Mouse (Mus musculus) layer of hippocampus, adult 9-10 months (tissue): ENCODE measurements around the gene Trim62.

Source experiments
- DNase-seq: peaks from one replicate; pipeline ENCODE4 v3.0.0; 2022; ENCODE audit warnings: low spot score

The Trim62 gene

DNA sequence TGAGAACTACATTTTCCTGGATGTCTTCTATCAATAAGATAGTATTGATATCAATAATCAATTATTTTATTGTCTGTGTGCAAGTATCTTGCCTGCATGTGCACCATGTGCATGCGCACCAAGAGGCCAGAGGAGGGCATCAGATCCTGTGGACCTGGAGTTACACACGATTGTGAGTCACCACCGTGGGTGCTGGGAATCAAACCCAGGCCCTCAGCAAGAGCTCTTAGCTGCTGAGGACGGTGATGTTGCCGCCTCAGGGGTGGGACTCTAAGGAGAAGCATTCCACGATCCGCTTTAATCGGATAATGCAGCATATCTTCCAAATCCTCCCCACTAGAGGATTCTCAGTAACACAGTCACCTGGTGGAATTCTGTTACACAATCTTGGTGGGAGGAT is 2.2 kb downstream of the Trim62 start:
- DNase-seq: no peak

DNA sequence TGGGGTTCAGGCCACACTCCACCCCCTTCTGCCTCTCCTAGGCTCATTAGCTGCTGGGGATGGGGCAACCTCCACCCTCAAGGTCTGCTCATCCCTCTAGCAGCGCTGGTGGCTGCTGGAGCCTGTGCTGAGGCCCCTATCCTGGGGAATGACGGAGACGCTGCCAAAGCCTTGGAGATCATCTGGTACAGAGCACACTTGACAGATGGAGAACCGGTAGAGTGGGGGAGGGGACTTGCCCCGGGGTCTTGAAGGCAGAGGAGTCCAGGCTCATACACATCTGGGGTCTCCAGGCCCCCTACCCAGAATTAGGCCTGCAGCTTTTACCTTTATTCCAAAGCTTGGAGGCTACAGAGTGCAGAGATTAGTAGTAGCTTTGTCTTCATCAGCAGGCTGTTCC is 3.2 kb downstream of the Trim62 start:
- no peak for DNase-seq

DNA sequence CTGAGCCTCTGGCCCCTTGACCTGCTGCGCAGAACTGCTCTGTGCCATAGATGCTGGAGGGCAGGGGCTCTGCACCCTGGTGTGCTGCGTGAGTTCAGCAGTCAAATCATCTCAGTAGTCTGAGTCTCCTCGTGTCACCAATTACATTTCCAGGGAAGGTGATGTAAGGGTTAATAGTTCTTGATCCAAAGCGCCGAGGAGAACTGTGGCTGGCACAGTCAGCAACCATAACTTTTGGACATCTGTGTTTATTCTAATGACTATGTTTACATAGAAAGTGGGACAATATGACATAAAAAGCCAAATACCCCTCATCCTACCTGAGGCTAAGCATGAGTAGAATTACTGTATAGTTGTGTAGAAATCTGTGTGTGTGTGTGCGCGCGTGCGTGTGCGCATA is 3.6 kb downstream of the Trim62 start:
- DNase-seq: no peak

GRCm38 (mm10) chr4:128887641-128888091 is 4.3 kb downstream of the Trim62 start:
- no peak for DNase-seq

DNA sequence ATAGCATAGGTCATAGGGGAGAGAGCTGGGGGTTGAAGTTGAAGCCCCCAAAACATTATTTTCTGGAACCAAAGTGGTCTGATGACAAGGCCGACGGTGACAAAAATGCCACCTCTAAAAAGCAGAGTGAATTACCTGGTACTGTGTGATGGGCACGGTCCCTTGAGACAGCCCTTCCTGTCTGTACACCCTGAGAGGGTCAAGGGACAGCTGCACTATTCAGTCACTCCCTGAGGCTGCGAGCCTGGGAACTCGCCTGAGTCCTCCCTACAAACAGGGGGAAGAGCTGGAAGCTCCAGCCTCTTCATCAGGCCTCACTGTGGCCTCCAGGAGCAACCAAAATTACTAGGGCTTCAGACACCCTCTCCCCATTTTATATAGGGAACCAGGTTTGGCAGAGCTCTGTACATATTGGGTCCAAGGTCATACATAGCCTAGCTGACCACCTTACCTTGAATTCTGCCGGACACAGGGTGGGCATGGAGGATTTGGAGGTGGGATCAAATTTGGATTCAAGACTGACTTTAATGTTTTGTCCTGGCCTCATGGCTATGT is 5.1 kb downstream of the Trim62 start:
- DNase-seq: no peak

DNA sequence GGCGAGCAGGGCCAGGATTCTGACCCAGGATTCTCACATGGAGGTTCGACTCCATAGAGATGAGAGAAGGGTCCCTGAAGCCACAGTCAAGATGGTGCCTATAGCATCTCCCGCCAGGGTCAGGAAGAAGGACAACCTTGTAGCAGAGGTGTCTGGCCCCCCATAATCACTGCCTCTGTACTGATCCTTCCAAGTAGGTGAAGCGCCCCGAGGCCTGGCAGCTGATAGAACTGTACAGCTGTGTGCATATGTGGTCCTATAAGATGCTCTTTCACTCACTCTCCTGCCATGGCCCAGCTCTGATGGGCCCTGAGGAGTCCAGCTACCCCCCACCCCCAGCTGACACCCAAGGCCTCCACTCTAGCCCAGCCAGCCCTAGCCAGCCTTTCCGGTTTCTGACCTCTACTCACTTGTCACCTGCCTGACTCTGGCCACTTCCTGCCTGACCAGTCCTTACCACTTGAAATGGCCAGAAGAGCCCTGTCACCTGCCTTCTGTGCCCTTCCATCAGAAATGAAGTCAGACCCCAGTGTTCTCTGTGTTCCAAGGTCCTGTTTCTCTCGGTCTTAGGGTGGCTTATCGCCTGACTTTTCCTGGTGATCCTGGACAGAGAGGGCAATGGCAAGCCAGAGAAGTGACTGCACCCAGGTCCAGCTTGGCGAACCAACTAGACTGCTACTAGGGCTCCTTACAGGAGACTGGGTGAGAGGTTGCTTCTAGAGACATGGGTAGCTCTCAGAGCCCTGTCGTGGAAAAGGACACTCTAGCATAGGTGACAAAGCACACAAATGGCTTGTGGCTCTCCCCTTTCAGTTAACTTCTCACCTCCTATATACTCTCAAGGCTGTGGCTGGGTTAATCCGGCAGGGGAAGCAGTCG is 6.6 kb downstream of the Trim62 start:
- no peak for DNase-seq

DNA sequence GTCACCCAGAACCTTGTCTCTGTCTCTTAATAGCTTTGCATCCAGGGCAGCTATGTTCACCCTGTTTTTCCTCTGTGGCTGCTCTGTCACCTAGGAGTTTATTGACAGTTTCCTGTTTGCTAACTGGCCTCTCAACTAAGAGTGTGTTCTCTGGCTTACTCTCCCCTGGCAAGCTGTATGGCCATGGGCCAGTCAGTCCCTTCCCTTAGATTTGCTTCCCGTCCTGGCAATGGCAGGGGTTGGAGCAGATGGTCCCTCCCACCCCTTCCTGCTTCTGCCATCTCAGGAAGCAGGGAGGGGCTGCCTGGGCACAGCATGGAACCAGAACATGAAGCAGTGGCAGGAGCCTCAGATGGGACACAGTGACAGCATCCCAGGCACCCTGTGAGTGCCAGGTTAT is 7.8 kb downstream of the Trim62 start:
- DNase-seq: peak; percentile 32

DNA sequence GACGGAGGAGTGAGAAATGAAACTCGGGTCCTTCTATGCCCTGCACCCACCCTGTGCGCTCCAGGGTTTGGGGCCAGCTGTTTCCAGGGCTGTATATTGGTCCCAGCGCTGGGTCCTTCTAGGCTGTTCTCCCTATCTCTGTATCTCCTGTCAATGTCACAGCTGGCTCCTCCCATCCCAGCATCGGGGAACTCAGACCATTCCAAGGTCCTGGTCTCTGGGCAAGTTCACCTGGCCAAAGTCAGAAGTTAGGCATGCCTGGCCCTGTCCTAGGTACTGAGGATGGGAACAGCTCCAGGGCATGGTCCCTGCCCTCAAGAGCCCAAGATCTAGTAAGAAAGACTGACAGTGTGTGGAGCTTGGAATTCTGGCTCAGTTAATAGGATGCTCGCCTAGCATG is 8.4 kb downstream of the Trim62 start:
- DNase-seq: no peak

- no peak for DNase-seq
These were observed 8.8 kb downstream of the Trim62 start for GRCm38 (mm10) chr4:128892188-128892587.

GRCm38 (mm10) chr4:128894112-128894511 is 10.7 kb downstream of the Trim62 start:
- no peak for DNase-seq

- DNase-seq: no peak
These were observed 12.5 kb downstream of the Trim62 start for GRCm38 (mm10) chr4:128895841-128896240.

- no peak for DNase-seq
These were observed 13.3 kb downstream of the Trim62 start for GRCm38 (mm10) chr4:128896667-128897066.

DNA sequence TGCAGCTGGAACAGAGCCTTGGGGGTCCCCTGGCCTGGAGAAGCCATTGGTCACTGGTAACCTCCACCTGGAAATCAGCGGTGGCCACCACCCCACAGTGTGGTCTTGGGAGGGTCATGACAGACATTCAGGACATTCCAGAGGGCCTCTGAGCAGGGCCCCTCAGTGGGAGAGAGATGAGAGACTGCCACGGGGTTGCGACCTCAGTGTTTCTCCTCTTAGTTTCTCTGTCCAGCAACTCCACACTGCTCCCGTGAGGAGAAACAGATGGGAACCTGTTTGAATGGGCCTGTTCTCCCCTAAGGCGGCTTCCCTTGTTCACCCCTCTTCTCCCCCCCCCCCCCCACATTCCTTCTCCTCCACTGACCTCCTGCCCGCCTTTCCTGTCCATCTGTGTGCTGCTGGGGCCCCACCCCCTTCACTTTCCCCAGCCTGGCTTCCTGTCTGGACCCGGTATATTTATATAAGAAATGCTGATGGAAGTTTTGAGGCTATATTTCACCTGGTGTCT is 14.6 kb downstream of the Trim62 start:
- no peak for DNase-seq

DNA sequence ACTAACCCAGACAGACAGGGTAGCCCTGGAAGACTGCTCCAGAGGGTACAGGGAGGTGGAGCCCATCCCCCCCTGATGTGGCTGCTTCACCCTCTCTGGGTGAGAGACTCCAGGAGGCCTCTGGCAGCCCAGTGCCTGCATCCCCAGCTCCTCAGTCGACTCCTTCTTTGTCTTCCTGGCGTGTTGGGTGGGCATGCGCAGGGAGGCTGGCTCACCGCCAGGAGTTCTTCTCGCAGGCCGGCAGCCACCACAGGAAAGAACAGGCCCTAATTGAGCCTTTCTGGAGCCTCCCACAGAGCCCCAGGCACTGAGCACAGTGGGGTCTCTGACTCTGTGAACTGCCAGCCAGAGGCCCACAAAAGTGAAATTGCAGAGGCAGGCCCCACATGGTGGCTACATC is 16.0 kb downstream of the Trim62 start:
- no peak for DNase-seq

- DNase-seq: no peak
These were observed 17.1 kb downstream of the Trim62 start for GRCm38 (mm10) chr4:128900484-128900883.

- no peak for DNase-seq
These were observed 19.0 kb downstream of the Trim62 start for GRCm38 (mm10) chr4:128902390-128902789.

GRCm38 (mm10) chr4:128904035-128904800 is 20.8 kb downstream of the Trim62 start:
- no peak for DNase-seq

GRCm38 (mm10) chr4:128905251-128905650 is 21.9 kb downstream of the Trim62 start:
- DNase-seq: no peak

DNA sequence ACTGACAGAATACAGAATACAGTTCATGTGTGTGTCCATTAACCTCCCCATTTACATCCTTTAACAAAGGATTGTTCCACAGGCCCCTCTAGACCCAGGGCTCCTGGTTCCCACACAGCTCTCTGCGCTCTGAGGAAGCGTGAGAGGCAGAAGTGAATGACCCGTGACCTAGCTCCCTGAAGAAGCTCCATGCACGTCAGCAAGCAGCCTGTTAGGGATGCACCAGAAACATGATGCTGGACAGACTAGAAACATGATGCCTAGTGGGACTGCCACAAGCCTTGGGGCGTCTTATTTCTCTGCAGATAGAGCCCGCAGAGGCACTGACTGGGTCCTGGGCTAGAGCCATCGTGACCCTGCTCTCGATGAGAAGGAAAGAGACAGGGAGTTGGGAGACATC is 23.4 kb downstream of the Trim62 start:
- DNase-seq: no peak

DNA sequence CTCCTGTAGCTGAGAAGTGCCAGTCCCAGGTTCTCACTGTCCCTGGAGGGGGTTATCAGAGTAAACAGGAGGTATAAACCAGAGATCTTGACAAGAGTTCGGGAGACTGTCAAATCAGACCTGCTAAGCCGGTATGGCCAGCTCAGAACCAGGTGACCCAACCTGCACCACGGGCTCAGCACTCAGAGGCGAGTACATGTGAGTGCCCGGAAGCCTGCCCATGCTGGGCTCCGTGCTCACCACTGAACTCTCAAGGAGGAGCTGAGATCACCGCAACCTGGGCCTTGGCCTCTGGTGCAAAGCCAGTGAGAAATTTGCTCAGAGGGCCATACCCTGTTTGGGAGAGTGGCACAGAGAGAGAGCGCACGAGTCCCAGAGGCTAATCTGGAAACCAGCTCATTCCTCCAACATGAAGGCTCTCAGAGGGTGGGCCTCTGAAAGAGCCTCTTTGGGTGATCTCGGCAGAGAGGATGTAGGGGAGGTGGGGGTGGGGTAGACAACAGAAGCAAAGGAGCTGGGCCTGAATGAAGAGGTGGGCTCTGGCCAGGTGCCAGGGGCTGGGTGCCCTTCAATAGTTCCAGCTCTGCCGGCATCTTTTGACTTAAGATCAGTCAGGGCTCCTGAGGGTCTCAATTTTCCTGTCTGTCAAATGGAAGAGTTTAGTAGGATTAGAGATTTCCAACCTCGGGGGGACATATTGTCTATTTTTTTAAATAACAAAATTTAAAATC is 24.0 kb downstream of the Trim62 start:
- DNase-seq: no peak

- DNase-seq: no peak
These were observed 25.4 kb downstream of the Trim62 start for GRCm38 (mm10) chr4:128908586-128909377.
